Mouse (Mus musculus) liver, embryonic 12.5 days (tissue): ENCODE measurements around the gene Psmc5. TPM values are rescaled to one million over a fixed set of nuclear protein-coding genes. Genes with fewer than 3 reads are reported as not detected.

Experiments used
- ATAC-seq: fragments of 200-750 bp; cut with Nextera tagmentation; 2 replicates; pipeline ENCODE4 v1.8.0; 2017; ENCODE audit warnings: moderate number of reproducible peaks, mild to moderate bottlenecking, moderate library complexity
- H3K27ac ChIP-seq: fragments of 300-500 bp; sonication (generic); 2 replicates; pipeline ENCODE4 v1.5.1; 2016; ENCODE audit warnings: mild to moderate bottlenecking
- H3K27me3 ChIP-seq: fragments of 300-500 bp; sonication (generic); replicated peaks from 2 replicates; pipeline ENCODE4 v1.6.1; 2016; ENCODE audit warnings: mild to moderate bottlenecking, moderate library complexity
- H3K36me3 ChIP-seq: fragments of 300-500 bp; sonication (generic); 2 replicates; pipeline ENCODE4 v1.6.1; 2016; ENCODE audit warnings: mild to moderate bottlenecking, moderate library complexity
- H3K4me1 ChIP-seq: fragments of 300-500 bp; sonication (generic); 2 replicates; pipeline ENCODE4 v1.6.1; 2016
- H3K4me2 ChIP-seq: fragments of 300-500 bp; sonication (generic); 2 replicates; pipeline ENCODE4 v1.6.1; 2016; ENCODE audit warnings: mild to moderate bottlenecking, moderate library complexity
- H3K4me3 ChIP-seq: fragments of 300-500 bp; sonication (generic); 2 replicates; pipeline ENCODE4 v1.5.1; 2016; ENCODE audit warnings: mild to moderate bottlenecking, moderate library complexity
- H3K9ac ChIP-seq: fragments of 300-500 bp; sonication (generic); 2 replicates; pipeline ENCODE4 v1.6.1; 2016; ENCODE audit warnings: mild to moderate bottlenecking, moderate library complexity
- H3K9me3 ChIP-seq: fragments of 300-500 bp; sonication (generic); replicated peaks from 2 replicates; pipeline ENCODE4 v1.6.1; 2016; ENCODE audit warnings: mild to moderate bottlenecking, moderate library complexity
- WGBS: fragments of 180-500 bp; shearing (Covaris S2); methylation state at CpG from one replicate; pipeline ENCODE4 v1.1.7; 2016; ENCODE audit not compliant: insufficient replicate concordance; 5-methylcytosine and 5-hydroxymethylcytosine counted together
- polyA plus RNA-seq: library from polyadenylated mRNA; unstranded; fragments of >200 nt; fragmentation: Nextera tagmentation; extraction: Ambion mirVana; gene quantifications from 2 replicates; pipeline ENCODE4 v1.2.1, GENCODE M21; 2016

The Psmc5 gene
- polyA plus RNA-seq, 1 experiment from 2014 or later, result 221 TPM

- peaks cover 5% of the 10 kb centered on the region; the same call in 1 of the 2 replicates for H3K27me3 ChIP-seq
- H3K27ac ChIP-seq, result no peak overlapping the region
- H3K4me3 ChIP-seq, result no peak overlapping the region
- 63% methylated on average over 11 of the region's 11 CpGs for WGBS
- no peaks in the 10 kb centered on the region for H3K4me1 ChIP-seq
- H3K4me2 ChIP-seq, result no peak overlapping the region
- no peak for ATAC-seq
- H3K9me3 ChIP-seq, result no peaks in the 10 kb centered on the region
- H3K9ac ChIP-seq, result no peak overlapping the region
- no peaks in the 10 kb centered on the region for H3K36me3 ChIP-seq
Measured at GRCm38 (mm10) chr11:106286987-106287386, 31.0 kb downstream of the Psmc5 start.

- no peaks in the 10 kb centered on the region for H3K36me3 ChIP-seq
- H3K27ac ChIP-seq, result no peak overlapping the region
- no peak overlapping the region for H3K9ac ChIP-seq
- H3K27me3 ChIP-seq, result 0 out of 2 replicates have a peak, but pooled peaks cover 5% of the 10 kb centered on the region
- no peaks in the 10 kb centered on the region for H3K9me3 ChIP-seq
- no peak overlapping the region for H3K4me2 ChIP-seq
- H3K4me3 ChIP-seq, result no peak overlapping the region
- no peaks in the 10 kb centered on the region for H3K4me1 ChIP-seq
- WGBS, result 74% methylated on average over 8 of the region's 8 CpGs
- ATAC-seq, result no peak
Measured at GRCm38 (mm10) chr11:106289369-106289768, 33.4 kb downstream of the Psmc5 start.

GRCm38 (mm10) chr11:106290376-106290775 is 34.4 kb downstream of the Psmc5 start:
- Histone ChIP-seq H3K36me3 (no peaks in the 10 kb centered on the region), H3K9me3 (no peaks in the 10 kb centered on the region), H3K4me2 (no peak overlapping the region), H3K27me3 (0 out of 2 replicates have a peak, but pooled peaks cover 5% of the 10 kb centered on the region), H3K4me1 (no peaks in the 10 kb centered on the region), H3K9ac (no peak overlapping the region), H3K27ac (no peak overlapping the region), H3K4me3 (no peak overlapping the region)
- 75% methylated on average over 5 of the region's 5 CpGs for WGBS
- ATAC-seq, result no peak

GRCm38 (mm10) chr11:106291861-106292260 is 35.9 kb downstream of the Psmc5 start:
- H3K27ac ChIP-seq, result no peak overlapping the region
- H3K4me1 ChIP-seq, result no peaks in the 10 kb centered on the region
- no peak overlapping the region for H3K4me2 ChIP-seq
- H3K36me3 ChIP-seq, result no peaks in the 10 kb centered on the region
- H3K9ac ChIP-seq, result no peak overlapping the region
- ATAC-seq, result no peak
- no peak overlapping the region for H3K4me3 ChIP-seq
- no peaks in the 10 kb centered on the region for H3K9me3 ChIP-seq
- no peaks in the 10 kb centered on the region for H3K27me3 ChIP-seq
- 69% methylated on average over 2 of the region's 2 CpGs for WGBS

- Histone ChIP-seq H3K27me3 (no peaks in the 10 kb centered on the region; the same call in 1 of the 2 replicates), H3K9ac (no peak within 1 kb of the TSS), H3K9me3 (no peaks in the 10 kb centered on the region), H3K4me1 (no peaks in the 10 kb centered on the region), H3K27ac (no peak within 1 kb of the TSS), H3K4me2 (no peak within 1 kb of the TSS), H3K36me3 (no peaks in the 10 kb centered on the region), H3K4me3 (no peak within 1 kb of the TSS)
- 66% methylated on average over 9 of the region's 9 CpGs for WGBS
- no peak for ATAC-seq
Measured at GRCm38 (mm10) chr11:106301765-106302164, 45.8 kb downstream of the Psmc5 start, which contains the start of gene Gh. Gene Gh (minus strand): TSS chr11:106301865.

- Histone ChIP-seq H3K36me3 (no peaks in the 10 kb centered on the region), H3K4me2 (no peak overlapping the region), H3K9me3 (no peaks in the 10 kb centered on the region), H3K27me3 (no peaks in the 10 kb centered on the region; the same call in 1 of the 2 replicates), H3K4me1 (no peaks in the 10 kb centered on the region), H3K27ac (no peak overlapping the region), H3K4me3 (no peak overlapping the region), H3K9ac (no peak overlapping the region)
- ATAC-seq, result no peak
- WGBS, result 7% methylated on average over 2 of the region's 2 CpGs
Measured at GRCm38 (mm10) chr11:106302634-106303033, 46.7 kb downstream of the Psmc5 start.

- H3K36me3 ChIP-seq, result no peaks in the 10 kb centered on the region
- H3K4me3 ChIP-seq, result no peak overlapping the region
- no peak overlapping the region for H3K27ac ChIP-seq
- no peak overlapping the region for H3K9ac ChIP-seq
- ATAC-seq, result no peak
- H3K27me3 ChIP-seq, result no peaks in the 10 kb centered on the region; the same call in 1 of the 2 replicates
- no peaks in the 10 kb centered on the region for H3K9me3 ChIP-seq
- 64% methylated on average over 10 of the region's 10 CpGs for WGBS
- H3K4me2 ChIP-seq, result no peak overlapping the region
- H3K4me1 ChIP-seq, result no peaks in the 10 kb centered on the region
Measured at GRCm38 (mm10) chr11:106305348-106306064, 49.6 kb downstream of the Psmc5 start.

- no peak for ATAC-seq
- no peak overlapping the region for H3K27ac ChIP-seq
- 80% methylated on average over 3 of the region's 3 CpGs for WGBS
Measured at GRCm38 (mm10) chr11:106306065-106306385, 50.1 kb downstream of the Psmc5 start.

GRCm38 (mm10) chr11:106306758-106307157 is 50.8 kb downstream of the Psmc5 start:
- 79% methylated on average over 9 of the region's 9 CpGs for WGBS
- no peak overlapping the region for H3K4me2 ChIP-seq
- ATAC-seq, result no peak
- H3K9me3 ChIP-seq, result no peaks in the 10 kb centered on the region
- H3K27ac ChIP-seq, result no peak overlapping the region
- H3K4me1 ChIP-seq, result no peaks in the 10 kb centered on the region
- H3K9ac ChIP-seq, result no peak overlapping the region
- no peaks in the 10 kb centered on the region for H3K27me3 ChIP-seq
- H3K4me3 ChIP-seq, result no peak overlapping the region
- no peaks in the 10 kb centered on the region for H3K36me3 ChIP-seq

More at GRCm38 (mm10) chr11:106306065-106306385, 50.1 kb downstream of the Psmc5 start:
- no peaks in the 10 kb centered on the region for H3K4me1 ChIP-seq
- no peaks in the 10 kb centered on the region; the same call in 1 of the 2 replicates for H3K27me3 ChIP-seq
- no peak overlapping the region for H3K9ac ChIP-seq
- H3K9me3 ChIP-seq, result no peaks in the 10 kb centered on the region
- H3K4me2 ChIP-seq, result no peak overlapping the region
- H3K36me3 ChIP-seq, result no peaks in the 10 kb centered on the region
- no peak overlapping the region for H3K4me3 ChIP-seq

- no peak overlapping the region for H3K4me2 ChIP-seq
- no peaks in the 10 kb centered on the region for H3K4me1 ChIP-seq
- H3K9ac ChIP-seq, result no peak overlapping the region
- WGBS, result 63% methylated on average over 5 of the region's 5 CpGs
- H3K27me3 ChIP-seq, result 0 out of 2 replicates have a peak, but pooled peaks cover 4% of the 10 kb centered on the region
- no peak for ATAC-seq
- no peak overlapping the region for H3K27ac ChIP-seq
- H3K36me3 ChIP-seq, result no peaks in the 10 kb centered on the region
- H3K4me3 ChIP-seq, result no peak overlapping the region
- no peaks in the 10 kb centered on the region for H3K9me3 ChIP-seq
Measured at GRCm38 (mm10) chr11:106307432-106307831, 51.5 kb downstream of the Psmc5 start.

- no peak overlapping the region for H3K4me2 ChIP-seq
- no peak overlapping the region for H3K27ac ChIP-seq
- no peak overlapping the region for H3K4me3 ChIP-seq
- H3K9ac ChIP-seq, result no peak overlapping the region
- no peaks in the 10 kb centered on the region for H3K9me3 ChIP-seq
- 0 out of 2 replicates have a peak, but pooled peaks cover 4% of the 10 kb centered on the region for H3K27me3 ChIP-seq
- 60% methylated on average over 11 of the region's 11 CpGs for WGBS
- H3K36me3 ChIP-seq, result no peaks in the 10 kb centered on the region
- no peaks in the 10 kb centered on the region for H3K4me1 ChIP-seq
- no peak for ATAC-seq
Measured at GRCm38 (mm10) chr11:106308162-106308561, 52.2 kb downstream of the Psmc5 start.

GRCm38 (mm10) chr11:106310123-106310522 is 54.2 kb downstream of the Psmc5 start:
- no peaks in the 10 kb centered on the region for H3K9me3 ChIP-seq
- H3K27me3 ChIP-seq, result 0 out of 2 replicates have a peak, but pooled peaks cover 4% of the 10 kb centered on the region
- H3K4me1 ChIP-seq, result peaks cover 12% of the 10 kb centered on the region
- H3K36me3 ChIP-seq, result no peaks in the 10 kb centered on the region
- no peak for ATAC-seq
- H3K9ac ChIP-seq, result no peak overlapping the region
- 68% methylated on average over 5 of the region's 5 CpGs for WGBS
- H3K4me2 ChIP-seq, result no peak overlapping the region
- no peak overlapping the region for H3K27ac ChIP-seq
- no peak overlapping the region for H3K4me3 ChIP-seq
